Mouse (Mus musculus) lung, postnatal 0 days (tissue): Measurements from ENCODE around the gene Mrpl35.

ENCODE experiments used
- CTCF ChIP-seq: IDR thresholded peaks from 2 replicates; pipeline ENCODE4 v1.5.1; 2016; ENCODE audit warnings: antibody characterized with exemption, mild to moderate bottlenecking
- EP300 ChIP-seq: IDR thresholded peaks from 2 replicates; pipeline ENCODE4 v1.6.1; 2016; ENCODE audit warnings: antibody characterized with exemption, mild to moderate bottlenecking, control low read depth

- TF ChIP-seq EP300 (no peak), CTCF (no peak)
Measured at GRCm38 (mm10) chr6:71801011-71801713, 25.6 kb downstream of the Mrpl35 start.
